Mouse (Mus musculus): Measurements from ENCODE around the gene Pdlim3. TPM values are rescaled to one million over a fixed set of nuclear protein-coding genes. Genes with fewer than 3 reads are reported as not detected.
A peak's percentile ranks its signal among the peaks of the same experiment; 100 is the strongest.

Gene Pdlim3
- total and polyA plus RNA-seq, 3 experiments, result 0.27 TPM; not detected in 2

GRCm38 (mm10) chr8:45934582-45935014 lies 49.3 kb downstream of the Pdlim3 start, which contains the start of gene Ccdc110:
Ccdc110 (plus strand) TSS chr8:45934619.
- DNase-seq (ENCODE audit: low spot score) (peak; percentile 26), ATAC-seq (ENCODE audit: extremely low read depth, insufficient number of reproducible peaks, low FRiP score, poor library complexity, severe bottlenecking) (peak; percentile 57; the same call in 1 of the 2 replicates)
- H3K9me3 ChIP-seq (replicated peaks), result no peaks in the 10 kb centered on the region
- H3K36me3 ChIP-seq (replicated peaks), result no peaks in the 10 kb centered on the region
- H3K27me3 ChIP-seq (ENCODE audit: insufficient read depth, low read length), result peaks cover 12% of the 10 kb centered on the region
- no peak for TF ChIP-seq GATA2 (IDR thresholded peaks at IDR 0.05; ENCODE audit: borderline replicate concordance, low read depth, low read length)
- TF ChIP-seq CTCF (IDR thresholded peaks at IDR 0.05; ENCODE audit: low read depth, low read length), result peak; percentile 94
- no peak for TF ChIP-seq POLR2AphosphoS5 (IDR thresholded peaks at IDR 0.05; ENCODE audit: insufficient replicate concordance, low read depth, low read length)
- no peaks in the 10 kb centered on the region for H3K4me1 ChIP-seq (ENCODE audit: insufficient read depth, low read depth, low read length)
- H3K4me3 ChIP-seq (ENCODE audit: low read depth, low read length), result no peak within 1 kb of the TSS

- DNase-seq (ENCODE audit: low spot score) (no peak), ATAC-seq (ENCODE audit: extremely low read depth, insufficient number of reproducible peaks, low FRiP score, poor library complexity, severe bottlenecking) (no peak)
- TF ChIP-seq TAL1 (conservative IDR thresholded peaks at IDR 0.05; ENCODE audit: low read depth, low read length) (no peak), GATA1 (IDR thresholded peaks at IDR 0.05; ENCODE audit: borderline replicate concordance, low read length) (no peak), GATA2 (IDR thresholded peaks at IDR 0.05; ENCODE audit: borderline replicate concordance, low read depth, low read length) (no peak), POLR2AphosphoS5 (IDR thresholded peaks at IDR 0.05; ENCODE audit: insufficient replicate concordance, low read depth, low read length) (no peak), CTCF (IDR thresholded peaks at IDR 0.05; ENCODE audit: low read depth, low read length) (no peak)
- peaks cover 17% of the 10 kb centered on the region for H3K27me3 ChIP-seq (ENCODE audit: insufficient read depth, low read length)
- H3K36me3 ChIP-seq (replicated peaks), result no peaks in the 10 kb centered on the region
- H3K4me3 ChIP-seq (ENCODE audit: low read depth, low read length), result no peak overlapping the region
- no peaks in the 10 kb centered on the region for H3K9me3 ChIP-seq (replicated peaks)
- H3K4me1 ChIP-seq (ENCODE audit: insufficient read depth, low read depth, low read length), result no peaks in the 10 kb centered on the region
Observed at GRCm38 (mm10) chr8:45936986-45937385, 51.7 kb downstream of the Pdlim3 start.

GRCm38 (mm10) chr8:45946283-45946682 lies 61.0 kb downstream of the Pdlim3 start:
- no peaks in the 10 kb centered on the region for H3K36me3 ChIP-seq (replicated peaks)
- ATAC-seq (ENCODE audit: extremely low read depth, insufficient number of reproducible peaks, low FRiP score, poor library complexity, severe bottlenecking) (no peak), DNase-seq (ENCODE audit: low spot score) (no peak)
- H3K4me1 ChIP-seq (ENCODE audit: insufficient read depth, low read depth, low read length), result no peaks in the 10 kb centered on the region
- H3K4me3 ChIP-seq (ENCODE audit: low read depth, low read length), result no peak overlapping the region
- no peaks in the 10 kb centered on the region for H3K9me3 ChIP-seq (replicated peaks)
- peaks cover 17% of the 10 kb centered on the region; the same call in 1 of the 2 replicates for H3K27me3 ChIP-seq (ENCODE audit: insufficient read depth, low read length)
- TF ChIP-seq CTCF (IDR thresholded peaks at IDR 0.05; ENCODE audit: low read depth, low read length), result no peak
- TF ChIP-seq GATA1 (IDR thresholded peaks at IDR 0.05; ENCODE audit: borderline replicate concordance, low read length), result no peak
- no peak for TF ChIP-seq GATA2 (IDR thresholded peaks at IDR 0.05; ENCODE audit: borderline replicate concordance, low read depth, low read length)
- TF ChIP-seq POLR2AphosphoS5 (IDR thresholded peaks at IDR 0.05; ENCODE audit: insufficient replicate concordance, low read depth, low read length), result no peak
- no peak for TF ChIP-seq TAL1 (conservative IDR thresholded peaks at IDR 0.05; ENCODE audit: low read depth, low read length)

- ATAC-seq (ENCODE audit: extremely low read depth, insufficient number of reproducible peaks, low FRiP score, poor library complexity, severe bottlenecking), result no peak
- Histone ChIP-seq H3K4me3 (ENCODE audit: low read depth, low read length) (no peak overlapping the region), H3K27me3 (ENCODE audit: insufficient read depth, low read length) (peaks cover 7% of the 10 kb centered on the region; the same call in 1 of the 2 replicates), H3K4me1 (ENCODE audit: insufficient read depth, low read depth, low read length) (no peaks in the 10 kb centered on the region), H3K36me3 (replicated peaks) (no peaks in the 10 kb centered on the region), H3K9me3 (replicated peaks) (no peaks in the 10 kb centered on the region)
- TF ChIP-seq POLR2AphosphoS5 (IDR thresholded peaks at IDR 0.05; ENCODE audit: insufficient replicate concordance, low read depth, low read length), result no peak
- TF ChIP-seq TAL1 (conservative IDR thresholded peaks at IDR 0.05; ENCODE audit: low read depth, low read length), result no peak
- TF ChIP-seq GATA1 (IDR thresholded peaks at IDR 0.05; ENCODE audit: borderline replicate concordance, low read length), result no peak
- TF ChIP-seq CTCF (IDR thresholded peaks at IDR 0.05; ENCODE audit: low read depth, low read length), result no peak
- TF ChIP-seq GATA2 (IDR thresholded peaks at IDR 0.05; ENCODE audit: borderline replicate concordance, low read depth, low read length), result no peak
- DNase-seq (ENCODE audit: low spot score), result no peak
Observed at GRCm38 (mm10) chr8:45950622-45951021, 65.4 kb downstream of the Pdlim3 start.

Other genes with a start within 250 kb of the Pdlim3 start
- not detected in 2 replicates for gene Ccdc110, start 49.2 kb downstream of the Pdlim3 start, total RNA-seq (2014; fragmentation: Nextera tagmentation)
- 0.06 TPM in 1 of 2 replicates, not detected in the other for gene Ccdc110, start 49.2 kb downstream of the Pdlim3 start, total RNA-seq (2017)
- not detected in 2 replicates for gene Ccdc110, start 49.2 kb downstream of the Pdlim3 start, polyA plus RNA-seq (2012)
- 0.68 and 2.2 TPM in 2 replicates for gene 1700029J07Rik, start 89.8 kb downstream of the Pdlim3 start, total RNA-seq (2014; fragmentation: Nextera tagmentation)
- 0.76 and 1.6 TPM in 2 replicates for gene 1700029J07Rik, start 89.8 kb downstream of the Pdlim3 start, total RNA-seq (2017)
- 0.01 TPM in 1 of 2 replicates, not detected in the other for gene 1700029J07Rik, start 89.8 kb downstream of the Pdlim3 start, polyA plus RNA-seq (2012)
- 82.8 and 86.8 TPM in 2 replicates for gene Ufsp2, start 90.1 kb downstream of the Pdlim3 start, total RNA-seq (2014; fragmentation: Nextera tagmentation)
- gene Ufsp2, start 90.1 kb downstream of the Pdlim3 start, total RNA-seq (2017), result 109 and 131 TPM in 2 replicates
- gene Ufsp2, start 90.1 kb downstream of the Pdlim3 start, polyA plus RNA-seq (2012), result 2.6 and 3.1 TPM in 2 replicates
- 1.4 TPM in 1 of 2 replicates, not detected in the other for gene Lrp2bp, start 113.8 kb downstream of the Pdlim3 start, total RNA-seq (2014; fragmentation: Nextera tagmentation)
- gene Lrp2bp, start 113.8 kb downstream of the Pdlim3 start, total RNA-seq (2017), result 0.12 and 0.55 TPM in 2 replicates
- 0.03 TPM in 1 of 2 replicates, not detected in the other for gene Lrp2bp, start 113.8 kb downstream of the Pdlim3 start, polyA plus RNA-seq (2012)
- 39.4 and 49.1 TPM in 2 replicates for gene Ankrd37, start 120.2 kb downstream of the Pdlim3 start, total RNA-seq (2014; fragmentation: Nextera tagmentation)
- gene Ankrd37, start 120.2 kb downstream of the Pdlim3 start, total RNA-seq (2017), result 90.4 and 110 TPM in 2 replicates
- gene Ankrd37, start 120.2 kb downstream of the Pdlim3 start, polyA plus RNA-seq (2012), result 11.9 and 15.2 TPM in 2 replicates

Data from G1E (cell line).